Mouse (Mus musculus) kidney, postnatal 36 days (tissue): ENCODE results near the gene 4933425L06Rik.

ENCODE experiments used
- DNase-seq, 2 experiments: peaks; one replicate each; pipeline ENCODE4 v3.0.0; 2021 to 2022; ENCODE audit warnings: mixed read lengths in 2 of 2

4933425L06Rik gene

DNA sequence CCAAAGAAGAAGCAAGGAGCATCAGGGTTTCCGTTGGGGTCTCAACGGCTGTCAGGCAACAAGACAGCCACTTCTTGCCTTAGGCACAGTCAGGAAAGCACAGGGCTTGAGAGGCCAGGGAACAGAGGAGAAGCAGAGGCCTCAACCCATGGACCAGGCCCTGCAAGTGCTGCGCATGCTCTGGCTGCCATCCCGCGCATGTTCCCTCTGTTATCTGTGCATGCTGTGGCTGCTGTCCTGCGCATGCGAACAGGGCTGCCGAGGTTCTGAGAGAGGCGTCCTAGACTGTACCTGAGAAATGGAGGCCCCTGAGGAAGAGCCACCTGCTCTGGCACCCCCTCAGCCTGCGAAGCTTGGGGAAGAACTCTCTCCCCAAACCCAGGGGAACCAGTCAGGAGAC is at the start of gene 4933425L06Rik:
4933425L06Rik (plus strand) TSS at position 261 of the 400 bp plus-strand sequence.
- no peak for DNase-seq

DNA sequence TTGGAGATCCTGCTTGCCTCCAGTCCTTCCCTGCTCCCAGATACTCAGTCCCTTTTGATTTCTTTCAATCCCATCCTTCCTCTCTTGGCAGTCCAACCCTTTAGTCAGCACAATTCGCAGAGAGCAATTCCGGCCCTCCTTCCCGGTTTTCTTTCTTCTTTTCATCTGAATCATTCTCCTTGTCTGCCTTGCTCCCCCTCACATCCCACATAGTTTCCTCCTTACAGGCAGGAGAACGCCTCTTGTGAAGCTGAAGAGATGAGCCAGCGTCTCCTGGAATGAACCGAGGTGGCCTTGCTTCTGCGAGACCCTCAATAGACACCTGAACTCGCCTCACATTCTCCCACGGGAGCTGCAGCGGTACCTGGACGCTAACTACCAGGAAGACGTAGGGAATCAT is 44.1 kb upstream of the 4933425L06Rik start:
- no peak for DNase-seq

- no peak for DNase-seq
Measured at GRCm38 (mm10) chr13:105038334-105038733, 43.6 kb upstream of the 4933425L06Rik start.

DNA sequence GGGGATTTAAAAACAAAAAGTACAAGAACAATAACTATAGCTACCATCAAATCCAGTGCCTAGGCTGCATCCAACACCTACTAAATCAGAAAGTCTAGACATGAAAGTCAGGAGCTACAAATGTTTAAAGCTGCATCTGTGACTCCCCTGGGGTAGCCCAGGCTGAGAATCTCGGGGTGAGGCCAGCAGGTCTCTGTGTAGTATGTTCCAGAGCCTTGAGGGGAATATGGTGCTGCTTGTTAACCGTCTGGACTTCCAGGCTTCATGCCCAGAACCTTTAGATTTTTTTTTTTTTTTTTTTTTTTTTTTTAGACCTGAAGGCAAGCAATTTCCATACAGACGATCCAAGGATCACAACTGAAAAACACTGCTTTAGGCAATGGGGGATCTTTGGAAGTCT is 38.0 kb upstream of the 4933425L06Rik start:
- DNase-seq, result no peak

DNA sequence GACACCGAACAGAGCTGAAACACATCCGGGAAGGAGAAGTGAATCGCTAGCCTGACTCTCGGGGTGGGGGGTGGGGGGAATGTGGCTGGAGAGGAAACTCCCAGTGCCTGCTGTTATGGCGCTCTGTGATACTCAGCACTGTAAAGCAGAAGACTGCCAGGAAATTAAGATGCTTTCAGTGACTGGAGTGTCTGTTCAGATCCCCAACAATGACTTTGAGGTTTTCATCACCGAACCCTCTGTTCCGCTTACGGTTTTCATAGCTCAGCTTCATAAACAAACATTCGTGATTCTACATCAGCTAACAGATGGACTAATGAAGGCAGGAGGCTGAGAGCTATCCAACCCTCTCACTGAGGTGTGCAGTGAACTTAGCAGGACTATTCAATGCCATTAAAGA is 34.5 kb upstream of the 4933425L06Rik start:
- no peak for DNase-seq

GRCm38 (mm10) chr13:105048662-105049061 is 33.3 kb upstream of the 4933425L06Rik start:
- peak in 1 of 2 experiments; percentile 4 for DNase-seq

GRCm38 (mm10) chr13:105051432-105051831 is 30.5 kb upstream of the 4933425L06Rik start:
- no peak for DNase-seq

DNA sequence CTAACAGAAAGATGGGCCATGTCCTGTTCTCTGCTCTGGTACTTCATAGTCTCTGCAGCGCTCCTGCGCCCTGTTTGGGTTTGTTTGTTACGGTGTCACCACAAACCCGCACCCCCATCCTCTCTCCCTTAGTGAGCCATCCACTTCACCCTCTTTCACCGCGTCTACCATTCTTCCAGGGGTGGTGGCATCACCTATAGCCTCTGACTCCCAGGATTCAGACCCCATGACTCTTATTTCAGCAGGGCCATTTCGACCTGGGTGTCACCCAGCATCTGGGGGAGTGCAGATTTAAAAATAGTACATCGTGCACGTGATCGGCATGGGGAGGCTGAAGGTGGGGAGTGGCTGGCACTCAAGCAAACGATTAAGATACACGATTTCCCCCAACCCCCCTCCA is 28.3 kb upstream of the 4933425L06Rik start:
- DNase-seq, result no peak

DNA sequence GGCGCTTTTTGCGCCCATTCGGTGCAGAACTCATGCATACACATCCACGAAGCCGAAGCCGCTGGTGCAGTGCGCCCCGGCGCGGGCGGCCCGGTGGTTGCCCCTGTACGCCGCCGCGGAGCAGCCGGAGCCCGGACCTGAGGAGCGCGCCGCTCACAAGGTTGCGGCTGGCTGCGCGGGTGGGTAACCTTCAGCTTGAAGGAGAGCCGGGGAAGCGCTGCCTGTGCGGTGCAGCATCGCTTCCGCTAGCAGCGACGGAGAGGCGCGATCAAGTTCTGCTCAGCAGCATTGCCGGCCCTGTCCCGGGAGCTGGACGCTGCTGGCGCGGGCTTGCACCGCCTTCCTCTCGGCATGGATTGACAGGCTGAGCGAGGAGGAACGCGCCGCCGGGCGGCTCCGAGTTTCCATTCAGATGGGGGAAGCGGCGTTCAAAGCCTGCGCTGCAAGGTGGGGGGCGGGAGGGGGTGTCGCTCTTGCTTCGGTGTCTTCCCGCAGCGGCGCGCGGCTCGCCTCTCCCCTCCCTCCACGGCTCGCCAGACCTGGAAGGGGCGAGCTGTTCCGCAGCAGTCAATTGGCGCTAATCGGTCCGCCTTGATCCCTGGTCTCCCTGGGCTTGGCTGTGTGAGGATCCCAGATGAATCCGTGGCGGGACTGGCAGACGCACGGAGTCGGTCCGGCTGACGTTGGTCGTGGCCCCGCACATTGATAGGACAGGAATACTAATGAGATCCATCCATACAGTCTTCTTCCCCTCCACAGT is 27.6 kb upstream of the 4933425L06Rik start, which contains the start of gene Rgs7bp:
Rgs7bp (minus strand) TSS at position 750 of the 760 bp plus-strand sequence.
- DNase-seq, result peak; percentile 8 to 62

GRCm38 (mm10) chr13:105054941-105055309 is 27.0 kb upstream of the 4933425L06Rik start:
- no peak for DNase-seq

GRCm38 (mm10) chr13:105055374-105055773 is 26.5 kb upstream of the 4933425L06Rik start:
- peak; percentile 9 to 10 for DNase-seq

GRCm38 (mm10) chr13:105066119-105066518 is 15.8 kb upstream of the 4933425L06Rik start:
- no peak for DNase-seq

- DNase-seq, result no peak
Measured at GRCm38 (mm10) chr13:105066890-105067845, 14.8 kb upstream of the 4933425L06Rik start.

- no peak for DNase-seq
Measured at GRCm38 (mm10) chr13:105089276-105089675, 7.4 kb downstream of the 4933425L06Rik start.

- DNase-seq, result no peak
Measured at GRCm38 (mm10) chr13:105096316-105096715, 14.4 kb downstream of the 4933425L06Rik start.

- DNase-seq, result no peak
Measured at GRCm38 (mm10) chr13:105100705-105101104, 18.8 kb downstream of the 4933425L06Rik start.

DNA sequence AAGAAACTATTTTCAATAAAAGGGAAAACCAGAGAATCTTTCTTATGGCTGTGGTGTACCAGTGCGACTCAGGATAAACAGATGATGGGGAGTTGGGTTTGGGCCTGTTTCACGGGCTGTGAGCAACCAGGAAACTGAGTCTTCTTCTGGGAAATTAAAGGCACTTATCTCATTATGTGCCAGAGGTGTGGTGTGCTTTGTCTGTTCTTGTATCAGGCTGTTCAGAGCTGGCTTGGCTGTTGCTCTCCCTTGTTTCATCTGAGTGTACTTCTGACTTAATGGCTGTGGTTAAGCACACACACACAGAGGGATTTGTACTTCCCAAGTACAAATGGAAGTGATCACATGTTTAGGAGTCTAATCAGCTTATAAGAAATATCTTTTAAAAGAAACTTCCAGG is 22.5 kb downstream of the 4933425L06Rik start:
- DNase-seq, result no peak

GRCm38 (mm10) chr13:105111599-105111998 is 29.7 kb downstream of the 4933425L06Rik start:
- DNase-seq, result no peak

GRCm38 (mm10) chr13:105121617-105122016 is 39.7 kb downstream of the 4933425L06Rik start:
- no peak for DNase-seq

- no peak for DNase-seq
Measured at GRCm38 (mm10) chr13:105122092-105122491, 40.2 kb downstream of the 4933425L06Rik start.

GRCm38 (mm10) chr13:105130080-105130479 is 48.2 kb downstream of the 4933425L06Rik start:
- DNase-seq, result no peak

GRCm38 (mm10) chr13:105132370-105132769 is 50.4 kb downstream of the 4933425L06Rik start:
- no peak for DNase-seq

- DNase-seq, result no peak
Measured at GRCm38 (mm10) chr13:105132776-105133175, 50.9 kb downstream of the 4933425L06Rik start.

GRCm38 (mm10) chr13:105134397-105134796 is 52.5 kb downstream of the 4933425L06Rik start:
- DNase-seq, result no peak
